Mouse (Mus musculus) limb, embryonic 12.5 days (tissue): ENCODE measurements around the gene Sparcl1. TPM values are rescaled to one million over a fixed set of nuclear protein-coding genes. Genes with fewer than 3 reads are reported as not detected.

Experiments used
- ATAC-seq: fragments of 200-750 bp; cut with Nextera tagmentation; 2 replicates; pipeline ENCODE4 v1.8.0; 2017; ENCODE audit warnings: low read depth, moderate TSS enrichment; ENCODE audit not compliant: insufficient number of reproducible peaks, insufficient read depth, low FRiP score, low TSS enrichment
- H3K27ac ChIP-seq: fragments of 300-500 bp; sonication (generic); 2 replicates; pipeline ENCODE4 v1.5.1; 2016; ENCODE audit warnings: mild to moderate bottlenecking, moderate library complexity
- H3K27me3 ChIP-seq: fragments of 300-500 bp; sonication (generic); 2 replicates; pipeline ENCODE4 v1.6.1; 2016; ENCODE audit warnings: mild to moderate bottlenecking, moderate library complexity
- H3K36me3 ChIP-seq: fragments of 300-500 bp; sonication (generic); 2 replicates; pipeline ENCODE4 v1.6.1; 2016; ENCODE audit warnings: mild to moderate bottlenecking, moderate library complexity
- H3K4me1 ChIP-seq: fragments of 300-500 bp; sonication (generic); replicated peaks from 2 replicates; pipeline ENCODE4 v1.6.1; 2016
- H3K4me2 ChIP-seq: fragments of 300-500 bp; sonication (generic); 2 replicates; pipeline ENCODE4 v1.6.1; 2016; ENCODE audit warnings: mild to moderate bottlenecking, moderate library complexity
- H3K4me3 ChIP-seq: fragments of 300-500 bp; sonication (generic); replicated peaks from 2 replicates; pipeline ENCODE4 v1.5.1; 2016; ENCODE audit warnings: mild to moderate bottlenecking
- H3K9ac ChIP-seq: fragments of 300-500 bp; sonication (generic); replicated peaks from 2 replicates; pipeline ENCODE4 v1.6.1; 2016; ENCODE audit warnings: mild to moderate bottlenecking, moderate library complexity
- H3K9me3 ChIP-seq: fragments of 300-500 bp; sonication (generic); 2 replicates; pipeline ENCODE4 v1.6.1; 2016; ENCODE audit warnings: mild to moderate bottlenecking, moderate library complexity
- WGBS: fragments of 180-500 bp; shearing (Covaris S2); methylation state at CpG from one replicate; pipeline ENCODE4 v1.1.7; 2016; 5-methylcytosine and 5-hydroxymethylcytosine counted together
- polyA plus RNA-seq: library from polyadenylated mRNA; unstranded; fragments of >200 nt; fragmentation: Nextera tagmentation; extraction: Ambion mirVana; gene quantifications from 2 replicates; pipeline ENCODE4 v1.2.1, GENCODE M21; 2016

Sparcl1 gene
- polyA plus RNA-seq, 1 experiment from 2014 or later: 27.2 TPM

DNA sequence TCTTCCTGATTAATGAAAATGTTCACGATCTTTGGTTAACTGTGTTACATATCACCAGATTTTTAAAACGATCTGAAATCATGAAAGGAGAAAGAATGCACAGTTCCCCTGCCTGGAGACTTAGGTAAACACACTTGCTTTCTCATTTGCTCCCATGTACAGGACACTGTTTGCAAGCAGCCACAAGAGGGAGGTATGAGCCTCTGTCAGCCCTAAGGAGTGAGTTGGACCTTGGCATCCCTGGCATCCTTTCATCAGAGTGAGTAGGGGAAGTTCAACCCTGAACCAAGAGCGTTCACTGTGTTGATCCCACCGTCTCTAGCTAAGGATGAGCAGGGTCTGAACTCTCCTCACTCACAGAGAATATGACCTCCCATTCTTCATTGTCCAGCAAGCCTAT, 18.0 kb upstream of the Sparcl1 start:
- no peaks in the 10 kb centered on the region for H3K36me3 ChIP-seq
- no peak for ATAC-seq
- H3K9ac ChIP-seq: no peak overlapping the region
- no peaks in the 10 kb centered on the region for H3K9me3 ChIP-seq
- H3K4me3 ChIP-seq: no peak overlapping the region
- H3K27ac ChIP-seq: no peak overlapping the region
- no peaks in the 10 kb centered on the region for H3K27me3 ChIP-seq
- 72% methylated on average over 4 of the region's 4 CpGs for WGBS
- H3K4me1 ChIP-seq: peaks cover 6% of the 10 kb centered on the region; the same call in 1 of the 2 replicates
- no peak overlapping the region for H3K4me2 ChIP-seq

DNA sequence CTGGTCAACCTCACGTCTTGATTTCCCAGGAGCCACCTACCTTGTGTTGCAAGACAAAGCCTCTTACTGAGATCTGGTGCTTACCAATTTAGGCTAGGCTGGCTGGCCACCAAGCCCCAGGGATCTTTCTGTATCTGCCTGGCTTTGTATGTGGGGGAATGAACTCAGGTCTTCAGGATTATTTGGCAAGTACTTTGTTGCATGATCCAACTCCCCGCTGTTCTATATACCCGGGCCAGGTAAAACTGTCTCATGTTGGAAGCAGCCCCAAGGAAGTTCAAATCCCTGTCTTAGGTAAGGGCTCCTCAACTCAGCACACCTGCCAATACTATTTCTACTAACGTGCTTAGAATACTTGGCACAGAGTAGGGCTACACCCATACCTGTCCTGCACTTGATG, 17.4 kb upstream of the Sparcl1 start:
- Histone ChIP-seq H3K27ac (no peak overlapping the region), H3K9ac (no peak overlapping the region), H3K27me3 (no peaks in the 10 kb centered on the region), H3K36me3 (no peaks in the 10 kb centered on the region), H3K4me1 (peaks cover 6% of the 10 kb centered on the region; the same call in 1 of the 2 replicates), H3K9me3 (no peaks in the 10 kb centered on the region), H3K4me2 (no peak overlapping the region), H3K4me3 (no peak overlapping the region)
- ATAC-seq: no peak
- WGBS: 88% methylated on average over 4 of the region's 4 CpGs

DNA sequence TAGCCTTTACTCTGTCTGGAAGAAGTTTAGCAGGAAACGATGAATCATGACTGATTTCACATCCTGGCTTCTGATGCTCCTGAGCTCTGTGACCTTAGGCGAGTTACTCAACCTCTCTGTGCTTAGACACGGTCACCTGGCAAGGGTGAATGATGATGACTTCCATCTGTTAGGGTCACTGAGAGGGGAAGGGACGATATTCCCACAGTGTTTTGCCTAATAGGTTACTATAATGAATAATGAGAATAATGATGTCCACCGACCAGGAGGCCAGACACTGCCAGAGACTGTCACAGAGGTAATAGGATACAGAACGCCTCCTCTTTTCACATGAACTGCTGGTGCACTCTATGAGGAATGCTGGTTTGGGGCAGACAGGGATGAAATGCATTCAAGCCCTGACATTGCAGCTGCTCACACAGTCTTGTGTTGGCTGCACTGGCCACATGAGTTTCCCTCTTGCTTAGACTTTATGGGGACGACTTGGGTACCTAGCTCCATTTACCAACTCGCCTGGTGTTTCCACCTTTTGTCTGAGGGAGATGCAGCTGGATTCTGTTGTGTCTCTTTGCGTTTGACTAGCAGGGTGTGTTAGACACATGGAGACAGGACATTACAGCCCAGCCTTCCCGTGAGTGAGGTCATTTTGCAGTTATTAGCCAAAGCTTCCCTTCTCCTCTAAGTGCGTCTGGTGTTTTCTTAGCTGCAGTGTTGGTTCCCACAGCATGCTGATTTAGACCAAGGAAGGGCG, 14.9 kb upstream of the Sparcl1 start:
- 0 out of 2 replicates have a peak, but pooled peaks have one; percentile 42 for ATAC-seq
- H3K9me3 ChIP-seq: no peaks in the 10 kb centered on the region
- H3K4me2 ChIP-seq: no peak overlapping the region
- H3K27me3 ChIP-seq: no peaks in the 10 kb centered on the region
- no peak overlapping the region for H3K9ac ChIP-seq
- 36% methylated on average over 12 of the region's 12 CpGs for WGBS
- H3K4me3 ChIP-seq: no peak overlapping the region
- 0 out of 2 replicates have a peak overlapping the region, but pooled peaks have one; percentile 29 for H3K27ac ChIP-seq
- no peaks in the 10 kb centered on the region for H3K36me3 ChIP-seq
- H3K4me1 ChIP-seq: peaks cover 6% of the 10 kb centered on the region; the same call in 1 of the 2 replicates

DNA sequence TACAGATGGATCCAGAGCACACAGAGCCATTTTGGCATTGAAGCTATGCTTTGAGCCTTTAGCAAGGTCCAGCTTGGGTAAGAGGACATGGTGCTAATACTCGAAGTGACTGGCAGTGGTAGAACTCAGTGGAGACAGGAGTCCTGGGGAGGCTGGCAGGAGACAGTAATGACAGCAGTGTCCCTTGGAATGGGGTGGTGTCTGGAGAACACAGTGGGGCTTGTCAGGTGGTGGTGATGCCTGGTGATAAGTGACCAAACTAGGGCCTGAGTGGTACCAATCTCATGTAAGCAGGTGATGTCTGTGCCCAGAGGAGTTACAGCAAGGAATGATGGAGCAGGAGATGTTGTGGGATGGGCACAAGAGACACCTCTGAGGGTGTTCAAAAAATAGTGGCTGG, 13.8 kb upstream of the Sparcl1 start:
- H3K4me2 ChIP-seq: no peak overlapping the region
- H3K9ac ChIP-seq: no peak overlapping the region
- no peaks in the 10 kb centered on the region for H3K9me3 ChIP-seq
- H3K4me1 ChIP-seq: peaks cover 6% of the 10 kb centered on the region; the same call in 1 of the 2 replicates
- H3K27ac ChIP-seq: no peak overlapping the region
- no peak for ATAC-seq
- no peaks in the 10 kb centered on the region for H3K36me3 ChIP-seq
- no peaks in the 10 kb centered on the region for H3K27me3 ChIP-seq
- H3K4me3 ChIP-seq: no peak overlapping the region
- WGBS: 77% methylated on average over 1 of the region's 1 CpGs

DNA sequence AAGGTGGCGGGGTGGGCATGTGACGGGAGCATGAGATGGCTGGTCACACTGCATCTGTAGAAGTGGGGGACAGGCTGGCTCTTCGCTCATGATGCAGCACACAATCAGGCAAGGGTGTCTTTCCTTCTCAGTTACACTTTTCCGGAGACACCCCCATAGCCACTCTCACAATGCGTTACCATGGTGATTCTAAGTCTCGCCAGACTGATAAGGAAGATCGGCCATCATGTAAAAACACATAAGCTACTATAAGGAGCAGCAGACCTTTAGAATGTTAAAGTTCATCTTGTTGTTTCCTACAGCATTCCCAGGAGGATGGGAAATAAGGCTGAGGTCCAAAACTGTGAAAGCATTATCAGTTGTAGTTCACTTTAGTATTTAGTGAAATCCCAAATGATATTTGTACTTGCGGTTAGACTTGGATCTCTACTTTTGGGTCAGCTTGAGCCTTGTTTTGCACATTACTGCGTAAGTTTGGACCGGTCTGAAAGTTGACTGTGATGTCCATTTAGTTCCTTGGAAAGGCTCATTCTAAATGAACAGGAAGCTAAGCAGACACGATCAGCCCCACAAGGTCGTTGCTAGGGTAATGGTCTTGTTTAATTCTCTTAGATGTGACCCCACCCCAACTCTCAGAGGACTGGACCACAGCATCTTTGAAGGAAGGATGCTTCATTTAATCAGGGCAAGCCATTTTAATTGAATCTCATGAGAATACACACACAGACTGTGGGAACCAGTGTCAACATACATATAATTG, 13.2 kb upstream of the Sparcl1 start:
- Histone ChIP-seq H3K9me3 (no peaks in the 10 kb centered on the region), H3K36me3 (no peaks in the 10 kb centered on the region), H3K4me1 (peaks cover 6% of the 10 kb centered on the region; the same call in 1 of the 2 replicates), H3K27me3 (no peaks in the 10 kb centered on the region), H3K27ac (no peak overlapping the region), H3K4me3 (no peak overlapping the region), H3K9ac (no peak overlapping the region), H3K4me2 (no peak overlapping the region)
- ATAC-seq: no peak
- 85% methylated on average over 12 of the region's 12 CpGs for WGBS

DNA sequence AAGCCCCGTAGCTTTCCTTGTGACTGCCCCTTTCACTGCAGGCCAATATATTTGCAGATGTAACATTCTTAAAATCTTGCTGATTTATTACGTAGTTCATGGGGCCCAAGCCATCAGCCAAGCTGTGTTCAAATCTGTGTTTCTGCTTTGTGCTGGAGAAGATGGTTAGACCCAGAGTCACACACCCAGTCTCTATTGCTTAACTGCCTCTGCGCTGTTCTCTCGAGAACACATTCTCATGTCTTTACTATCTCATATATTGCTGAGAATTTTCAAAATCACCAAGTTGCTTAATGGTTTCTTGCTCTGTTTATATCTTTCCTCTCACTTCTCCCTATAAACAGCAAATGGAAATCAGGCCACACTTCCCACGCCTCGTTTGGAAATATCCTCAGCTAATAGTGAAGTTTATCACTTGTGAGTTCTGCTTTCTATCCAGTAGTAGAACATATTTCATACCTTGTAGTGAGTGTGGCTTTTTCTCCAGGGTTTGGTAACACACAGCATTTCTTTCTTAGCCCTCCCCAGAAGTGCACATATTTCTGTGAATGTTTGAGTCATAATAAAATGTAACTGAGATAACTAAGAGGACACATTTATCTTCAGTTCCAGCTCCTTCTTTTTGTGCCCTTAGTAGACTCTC, 10.6 kb upstream of the Sparcl1 start:
- 61% methylated on average over 6 of the region's 6 CpGs for WGBS
- no peaks in the 10 kb centered on the region for H3K9me3 ChIP-seq
- H3K4me1 ChIP-seq: peaks cover 6% of the 10 kb centered on the region; the same call in 1 of the 2 replicates
- no peak for ATAC-seq
- H3K27ac ChIP-seq: no peak overlapping the region
- H3K9ac ChIP-seq: no peak overlapping the region
- no peak overlapping the region for H3K4me2 ChIP-seq
- H3K36me3 ChIP-seq: no peaks in the 10 kb centered on the region
- no peak overlapping the region for H3K4me3 ChIP-seq
- no peaks in the 10 kb centered on the region for H3K27me3 ChIP-seq

DNA sequence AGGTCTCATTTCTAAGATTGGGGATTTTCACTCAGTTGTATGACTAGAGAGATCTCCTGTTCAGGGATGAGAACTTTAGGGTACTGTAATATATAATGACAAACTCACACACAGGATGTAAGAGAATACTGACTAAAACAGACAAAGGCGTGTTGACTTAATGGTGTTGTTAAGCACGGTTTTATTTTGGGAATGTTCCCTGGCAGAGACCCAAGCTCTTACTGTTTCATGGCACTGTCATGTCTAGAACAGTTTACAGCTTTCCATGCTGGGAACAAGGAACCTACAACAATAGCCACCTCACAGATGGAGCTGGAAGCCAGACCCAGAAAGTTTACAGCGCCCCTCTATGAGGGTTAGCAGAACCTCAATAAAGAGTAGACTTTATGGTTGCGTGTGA, 2.4 kb upstream of the Sparcl1 start:
- 76% methylated on average over 4 of the region's 4 CpGs for WGBS
- Histone ChIP-seq H3K27ac (no peak overlapping the region), H3K9ac (no peak overlapping the region), H3K4me1 (peaks cover 26% of the 10 kb centered on the region), H3K9me3 (no peaks in the 10 kb centered on the region), H3K36me3 (no peaks in the 10 kb centered on the region), H3K4me2 (no peak overlapping the region), H3K4me3 (no peak overlapping the region), H3K27me3 (no peaks in the 10 kb centered on the region)
- ATAC-seq: no peak

DNA sequence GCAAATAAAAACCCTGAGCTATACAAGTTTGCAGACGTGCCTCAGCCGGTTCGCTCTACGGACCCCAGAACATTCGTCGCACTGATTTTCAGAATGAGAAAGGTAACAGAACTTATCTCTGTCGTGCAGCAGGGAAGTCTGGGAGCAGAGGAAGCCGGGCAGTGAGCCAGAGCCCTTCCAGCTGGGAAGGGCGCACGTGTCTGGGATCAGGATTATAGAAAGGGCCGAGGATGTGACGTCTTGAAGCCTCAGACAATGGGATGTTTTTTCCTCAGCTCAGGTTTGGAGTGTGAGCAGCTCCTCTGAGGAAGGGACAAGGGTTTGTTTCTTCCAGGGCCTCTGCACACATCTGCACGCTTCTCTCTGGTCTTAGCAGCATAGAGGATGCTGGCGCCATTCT, 1.6 kb upstream of the Sparcl1 start:
- Histone ChIP-seq H3K36me3 (no peaks in the 10 kb centered on the region), H3K4me3 (no peak overlapping the region), H3K9me3 (no peaks in the 10 kb centered on the region), H3K9ac (no peak overlapping the region), H3K4me1 (peaks cover 26% of the 10 kb centered on the region), H3K4me2 (no peak overlapping the region), H3K27me3 (no peaks in the 10 kb centered on the region), H3K27ac (no peak overlapping the region; the same call in 1 of the 2 replicates)
- WGBS: 77% methylated on average over 14 of the region's 14 CpGs
- no peak for ATAC-seq

DNA sequence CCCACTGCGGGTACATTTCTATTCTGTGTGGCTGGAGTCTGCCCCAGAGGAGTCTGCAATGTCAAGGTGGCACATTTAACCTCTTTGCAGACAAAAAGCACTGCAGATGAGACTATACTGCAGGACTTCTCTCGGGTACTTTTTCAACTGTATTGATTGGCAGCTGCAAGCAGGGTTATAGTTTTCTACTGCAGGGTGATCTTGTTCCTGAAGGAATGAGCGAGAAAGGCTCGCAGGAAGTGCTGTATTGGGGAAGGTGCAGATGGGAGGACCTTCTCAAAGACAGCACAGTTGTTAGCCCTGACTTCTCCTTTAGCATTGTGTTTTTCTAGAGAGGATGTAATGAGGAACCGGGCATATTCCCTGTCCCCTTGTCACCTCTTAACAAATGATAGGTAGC, 1.0 kb downstream of the Sparcl1 start:
- peak overlapping the region; percentile 43; the same call in 1 of the 2 replicates for H3K27ac ChIP-seq
- peaks cover 48% of the 10 kb centered on the region for H3K4me1 ChIP-seq
- WGBS: 12% methylated on average over 5 of the region's 5 CpGs
- no peak overlapping the region for H3K4me3 ChIP-seq
- no peak for ATAC-seq
- peak overlapping the region; percentile 40 for H3K4me2 ChIP-seq
- H3K9ac ChIP-seq: no peak overlapping the region; the same call in 1 of the 2 replicates
- no peaks in the 10 kb centered on the region for H3K27me3 ChIP-seq
- no peaks in the 10 kb centered on the region for H3K9me3 ChIP-seq
- H3K36me3 ChIP-seq: no peaks in the 10 kb centered on the region

DNA sequence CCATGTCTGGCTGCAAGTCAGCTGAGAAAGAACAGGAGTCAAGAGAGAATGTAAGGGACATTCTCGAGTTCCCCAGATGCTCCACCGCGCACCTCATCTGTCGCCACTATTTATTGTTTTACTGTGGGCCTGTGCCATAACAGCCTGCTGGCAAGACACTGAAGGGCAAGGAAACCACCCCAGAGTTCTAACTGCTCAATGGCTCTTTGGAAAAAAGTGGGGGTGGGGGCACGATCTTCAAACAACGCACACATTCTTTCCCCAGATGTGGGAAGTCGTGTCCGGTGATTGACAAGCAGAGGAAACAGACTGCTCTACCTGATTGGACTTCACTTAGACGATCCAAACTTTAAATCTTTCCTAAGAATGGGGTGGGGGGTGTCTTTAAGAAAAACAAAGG, 1.5 kb downstream of the Sparcl1 start:
- Histone ChIP-seq H3K9ac (no peak overlapping the region), H3K27ac (peak overlapping the region; percentile 43), H3K9me3 (no peaks in the 10 kb centered on the region), H3K4me1 (peaks cover 50% of the 10 kb centered on the region), H3K27me3 (no peaks in the 10 kb centered on the region), H3K36me3 (no peaks in the 10 kb centered on the region), H3K4me3 (no peak overlapping the region), H3K4me2 (peak overlapping the region; percentile 40)
- ATAC-seq: no peak
- 3% methylated on average over 9 of the region's 9 CpGs for WGBS
